Mouse (Mus musculus): ENCODE data around the gene Mtf1.

Gene Mtf1

DNA sequence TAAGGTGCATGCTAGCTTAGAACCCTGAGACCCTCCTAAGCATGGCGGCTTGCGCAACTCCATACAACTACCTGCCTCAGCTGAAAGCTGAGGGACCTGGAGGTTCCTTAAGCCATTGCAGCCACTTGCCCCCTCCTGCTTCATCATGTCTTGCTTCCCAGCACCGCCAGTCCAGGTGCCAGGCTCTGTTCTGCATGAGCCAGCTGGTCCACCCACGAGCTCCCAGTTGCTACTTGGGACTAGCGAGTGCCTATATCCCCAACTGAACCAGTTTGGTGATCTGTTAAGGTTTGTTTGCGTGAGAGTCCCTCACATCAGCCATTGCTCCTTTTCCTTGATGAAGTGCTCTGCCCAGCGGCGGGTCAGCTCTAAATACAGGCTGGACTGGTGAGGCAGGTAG, 54.4 kb downstream of the Mtf1 start:
- no peak for DNase-seq (ENCODE audit: low read depth, low spot score)

DNA sequence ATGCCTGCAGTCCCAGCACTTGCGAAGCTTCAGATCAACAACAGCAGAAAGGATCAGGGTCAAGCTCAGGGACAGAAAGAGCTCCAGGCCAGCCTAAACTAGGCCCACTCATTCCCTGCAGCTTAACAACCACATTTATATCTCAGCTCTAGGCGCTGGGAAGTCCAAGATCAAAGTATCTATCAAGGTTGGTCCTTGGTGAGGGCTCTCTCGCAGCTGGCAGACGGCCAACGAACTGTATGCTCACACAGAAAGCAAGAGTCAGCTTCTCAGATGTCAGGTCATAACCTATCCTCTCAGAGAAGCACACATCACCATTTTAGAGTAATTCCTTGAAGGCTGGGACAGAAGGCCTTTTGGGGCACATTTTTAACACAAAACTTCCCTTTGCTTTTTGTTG, 56.5 kb downstream of the Mtf1 start:
- DNase-seq (ENCODE audit: low read depth, low spot score) = no peak

DNA sequence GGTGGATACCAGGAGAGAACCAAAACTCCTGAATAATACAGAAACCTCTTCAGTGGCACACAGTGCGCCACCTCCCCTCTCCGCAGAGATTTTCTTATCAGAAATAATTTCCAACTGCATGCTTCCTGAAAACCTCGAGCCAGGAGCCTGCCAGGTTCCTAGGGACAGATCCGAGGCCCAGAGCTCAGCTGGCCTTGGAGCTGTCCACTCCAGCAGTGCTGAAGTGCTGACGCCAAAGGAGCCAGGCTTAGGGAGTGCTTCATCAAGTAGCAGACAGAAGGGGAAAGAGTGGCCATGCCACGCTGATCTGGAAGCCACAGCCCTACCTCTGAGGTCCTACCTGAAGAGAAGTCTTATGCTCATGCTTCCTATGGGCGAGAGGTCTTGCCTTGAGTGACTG, 58.5 kb downstream of the Mtf1 start:
- DNase-seq (ENCODE audit: low read depth, low spot score) = peak; percentile 42

DNA sequence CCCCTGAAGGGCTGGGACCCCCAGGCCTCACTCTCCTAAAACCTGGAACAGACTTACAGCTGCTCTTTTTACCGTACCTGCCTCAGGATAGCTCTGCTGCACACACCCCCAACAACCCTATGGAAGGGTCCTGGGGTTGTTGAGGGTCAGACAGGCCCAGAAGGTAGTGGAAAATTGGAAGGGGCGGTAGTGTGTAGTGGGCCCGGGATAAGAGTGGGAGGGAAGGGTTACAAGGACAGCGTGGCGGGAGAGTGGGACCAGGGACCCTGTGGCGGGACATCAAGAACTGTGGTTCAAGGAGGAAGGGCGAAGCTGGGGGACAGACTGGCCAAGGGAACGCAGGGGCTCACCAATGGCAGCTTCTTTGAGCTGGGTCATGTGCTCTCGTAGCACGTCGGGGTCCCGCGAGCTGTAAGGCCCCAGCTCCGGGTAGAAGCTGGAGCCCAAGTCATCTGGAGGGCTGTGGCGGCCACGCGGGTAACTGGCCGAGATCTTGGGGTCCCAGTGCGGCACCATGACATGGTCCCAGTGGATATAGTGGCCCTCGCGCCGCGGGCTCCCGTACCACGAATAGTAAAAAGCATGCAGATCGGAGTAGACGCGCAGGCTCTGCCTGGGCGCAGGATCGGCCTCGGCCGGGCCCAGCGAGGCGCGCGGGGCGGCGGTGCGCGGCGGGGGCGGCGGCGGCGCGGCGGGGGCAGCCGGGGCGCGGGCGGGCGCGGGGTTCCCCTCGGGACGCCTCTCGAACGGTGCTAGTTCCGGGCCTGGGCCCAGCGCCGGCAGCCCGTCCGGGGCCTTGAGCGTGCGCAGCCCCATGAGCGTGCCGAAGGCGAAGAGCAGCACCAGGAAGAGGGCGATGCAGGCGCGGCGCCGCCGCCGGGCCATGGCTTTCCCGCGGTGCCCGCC, 59.6 kb downstream of the Mtf1 start, which contains the start of gene Maneal:
Gene Maneal, minus strand, starts transcription at position 889 of the 906 bp plus-strand sequence.
- DNase-seq (ENCODE audit: low read depth, low spot score) = no peak

DNA sequence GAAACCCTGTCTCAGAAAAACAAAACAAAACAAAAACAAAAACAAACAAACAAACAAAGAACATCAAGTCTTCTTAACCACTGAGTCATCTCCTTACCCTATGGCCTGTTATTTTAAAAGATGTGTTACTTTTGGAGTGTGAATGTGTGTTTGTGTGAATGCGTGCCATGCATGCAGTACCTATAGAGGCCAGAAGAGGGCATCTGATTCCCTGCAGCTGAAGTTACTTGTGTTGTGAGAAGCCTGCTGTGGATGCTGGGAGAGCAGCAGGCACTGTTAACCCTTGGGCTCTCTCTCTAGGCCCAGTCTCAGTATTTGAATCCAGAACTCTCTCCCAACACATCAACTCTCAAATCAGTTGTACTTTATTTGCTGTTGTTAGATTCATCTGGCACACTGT, 70.8 kb downstream of the Mtf1 start:
- DNase-seq (ENCODE audit: low read depth, low spot score) = no peak

DNA sequence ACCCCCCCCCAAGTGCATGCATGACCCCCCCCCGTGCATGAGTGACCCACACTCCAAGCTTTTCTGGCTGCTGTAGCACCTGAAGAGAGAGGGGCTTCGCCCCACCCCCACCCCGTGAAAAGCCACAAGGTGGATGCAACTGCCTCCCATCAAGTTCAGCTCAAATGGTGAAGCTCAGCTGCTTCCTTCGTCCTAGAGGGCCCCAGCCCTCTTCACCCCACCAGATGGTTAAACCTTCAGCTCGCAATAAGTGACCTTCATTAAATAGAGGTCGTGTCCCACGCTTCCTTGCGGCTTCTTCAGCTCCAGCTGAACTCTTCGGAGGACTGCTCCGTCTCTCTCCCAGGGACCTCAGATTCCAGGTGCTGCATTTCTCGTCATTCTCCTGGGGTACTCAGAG, 78.7 kb downstream of the Mtf1 start, which contains the start of gene Epha10:
Gene Epha10, plus strand, starts transcription at position 301 of the 400 bp plus-strand sequence.
- DNase-seq (ENCODE audit: low read depth, low spot score) = no peak

DNA sequence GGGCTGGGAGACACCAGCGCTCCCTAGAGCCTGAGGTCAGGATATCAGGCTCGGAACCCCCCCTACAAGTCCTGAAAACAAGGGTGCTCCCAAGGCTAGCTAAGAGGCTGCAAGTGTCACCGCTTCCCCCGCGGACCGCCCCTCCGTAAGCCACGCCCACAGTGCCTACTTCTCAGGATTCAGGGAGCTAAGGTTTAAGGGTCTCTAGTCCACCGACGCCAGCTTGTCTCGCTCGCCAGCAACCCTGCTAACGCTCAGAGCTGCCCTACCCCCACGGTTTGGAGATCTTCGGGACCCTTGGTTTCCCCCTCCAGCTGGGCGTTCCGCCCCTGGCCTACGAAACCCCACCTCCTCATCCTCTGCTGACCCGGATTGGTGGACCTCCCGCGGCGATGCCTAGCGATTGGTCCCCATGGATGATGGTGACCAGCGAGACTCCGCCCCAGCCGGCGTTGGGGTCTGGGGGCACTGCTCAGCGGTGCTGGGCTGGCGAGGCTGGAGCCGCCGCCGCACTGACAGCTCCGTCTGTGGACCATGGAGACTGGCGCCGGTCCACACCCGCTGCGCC, 79.5 kb downstream of the Mtf1 start:
- no peak for DNase-seq (ENCODE audit: low read depth, low spot score)

DNA sequence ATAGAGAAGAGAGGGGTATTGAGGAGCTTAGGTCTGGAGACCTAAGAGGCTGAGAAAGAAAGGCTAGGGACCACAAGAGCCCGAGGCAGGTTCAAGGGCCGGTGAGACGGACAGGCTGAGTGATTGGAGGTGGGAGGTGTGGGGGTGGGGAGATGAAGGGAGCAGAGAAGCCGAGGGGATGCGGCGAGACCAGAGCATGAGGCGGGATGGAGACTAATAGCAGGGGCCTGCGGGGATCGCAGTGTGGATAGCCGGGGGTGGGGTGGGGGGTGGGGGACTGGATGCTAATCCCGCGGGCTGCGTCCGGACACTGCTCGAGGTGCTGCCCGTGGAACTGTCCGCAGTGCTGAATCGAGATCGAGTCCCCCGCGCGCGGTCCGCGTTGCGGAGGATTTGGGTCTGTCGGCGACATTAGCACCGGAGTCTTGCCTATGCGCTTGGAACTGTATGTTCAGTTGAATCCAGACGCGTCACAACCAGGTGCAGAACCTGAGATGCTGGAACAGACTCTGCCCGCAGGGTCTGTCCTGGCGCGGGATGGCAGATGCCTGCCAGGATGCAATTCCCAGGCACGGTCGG, 80.3 kb downstream of the Mtf1 start:
- no peak for DNase-seq (ENCODE audit: low read depth, low spot score)

DNA sequence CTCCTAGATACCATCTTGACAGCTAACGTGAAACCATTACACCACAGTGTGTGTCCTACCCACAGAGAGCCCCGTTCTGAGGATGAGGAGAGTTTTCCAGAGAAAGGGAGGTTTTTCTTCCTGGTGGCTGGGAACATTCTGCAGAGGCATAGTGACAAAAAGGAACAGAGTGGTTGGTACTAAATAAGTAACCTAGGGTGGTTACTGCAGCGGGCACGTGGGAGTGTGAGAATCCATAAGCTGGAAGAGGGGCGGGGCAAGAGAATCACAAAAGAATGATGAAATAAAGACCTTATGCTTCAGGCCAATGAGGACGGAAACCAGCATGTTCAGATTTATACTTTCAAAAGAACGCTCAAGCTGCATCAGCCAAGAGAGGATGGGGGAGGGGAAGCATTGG, 86.8 kb downstream of the Mtf1 start:
- DNase-seq (ENCODE audit: low read depth, low spot score) = no peak

DNA sequence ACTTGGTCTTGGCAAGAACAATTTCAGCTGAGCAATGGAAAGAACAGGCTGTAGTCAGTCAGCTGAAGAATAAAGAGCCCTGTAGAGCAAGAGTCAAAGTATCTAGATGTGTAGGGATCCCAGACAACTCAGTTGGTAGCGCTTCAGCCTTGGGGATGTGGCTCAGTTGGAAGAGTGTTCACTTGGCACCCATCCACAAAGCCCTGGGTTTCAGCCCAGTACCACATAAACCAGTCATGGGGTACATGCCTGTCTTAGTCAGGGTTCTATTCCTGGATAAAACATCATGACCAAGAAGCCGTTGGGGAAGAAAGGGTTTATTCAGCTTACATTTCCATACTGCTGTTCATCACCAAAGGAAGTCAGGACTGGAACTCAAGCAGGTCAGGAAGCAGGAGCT, 88.0 kb downstream of the Mtf1 start:
- DNase-seq (ENCODE audit: low read depth, low spot score) = no peak

DNA sequence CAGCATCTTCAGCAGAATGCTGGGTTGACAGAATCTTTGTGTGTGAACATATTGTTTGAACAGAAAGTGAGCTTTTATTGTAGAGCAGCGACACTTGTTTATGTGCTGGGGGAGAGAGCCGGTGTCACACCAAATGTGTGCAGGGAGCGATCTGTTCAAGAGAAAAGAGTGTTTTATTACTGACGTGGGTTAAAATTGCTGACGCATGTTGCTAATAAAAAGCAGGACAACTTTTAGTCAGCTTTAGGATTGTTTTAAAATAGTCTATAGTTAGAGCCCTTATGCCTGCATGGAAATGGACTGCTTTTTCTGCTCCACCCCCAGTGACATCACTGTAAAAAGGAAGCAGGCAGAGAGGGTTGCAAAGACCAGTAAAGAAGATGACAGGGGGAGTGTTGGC, 88.9 kb downstream of the Mtf1 start:
- no peak for DNase-seq (ENCODE audit: low read depth, low spot score)

DNA sequence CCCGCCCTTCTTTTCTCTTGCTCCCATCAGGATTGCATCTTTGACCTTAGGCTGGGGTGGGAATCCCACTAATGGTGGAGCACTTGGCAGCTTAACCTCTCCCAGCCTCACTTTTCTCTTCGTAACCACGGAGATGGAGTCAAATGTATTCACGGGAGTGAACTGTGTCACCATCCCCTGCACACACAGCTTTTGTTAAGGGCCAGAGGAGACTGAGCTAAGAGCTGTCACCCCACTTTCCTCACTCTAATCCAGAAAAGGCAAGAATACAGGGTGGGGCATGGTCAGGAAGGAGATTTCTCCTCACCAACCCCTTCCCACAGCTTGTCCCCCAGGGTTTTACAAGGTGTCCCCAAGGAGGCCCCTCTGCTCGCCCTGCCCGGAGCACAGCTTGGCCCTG, 91.9 kb downstream of the Mtf1 start:
- DNase-seq (ENCODE audit: low read depth, low spot score) = no peak

DNA sequence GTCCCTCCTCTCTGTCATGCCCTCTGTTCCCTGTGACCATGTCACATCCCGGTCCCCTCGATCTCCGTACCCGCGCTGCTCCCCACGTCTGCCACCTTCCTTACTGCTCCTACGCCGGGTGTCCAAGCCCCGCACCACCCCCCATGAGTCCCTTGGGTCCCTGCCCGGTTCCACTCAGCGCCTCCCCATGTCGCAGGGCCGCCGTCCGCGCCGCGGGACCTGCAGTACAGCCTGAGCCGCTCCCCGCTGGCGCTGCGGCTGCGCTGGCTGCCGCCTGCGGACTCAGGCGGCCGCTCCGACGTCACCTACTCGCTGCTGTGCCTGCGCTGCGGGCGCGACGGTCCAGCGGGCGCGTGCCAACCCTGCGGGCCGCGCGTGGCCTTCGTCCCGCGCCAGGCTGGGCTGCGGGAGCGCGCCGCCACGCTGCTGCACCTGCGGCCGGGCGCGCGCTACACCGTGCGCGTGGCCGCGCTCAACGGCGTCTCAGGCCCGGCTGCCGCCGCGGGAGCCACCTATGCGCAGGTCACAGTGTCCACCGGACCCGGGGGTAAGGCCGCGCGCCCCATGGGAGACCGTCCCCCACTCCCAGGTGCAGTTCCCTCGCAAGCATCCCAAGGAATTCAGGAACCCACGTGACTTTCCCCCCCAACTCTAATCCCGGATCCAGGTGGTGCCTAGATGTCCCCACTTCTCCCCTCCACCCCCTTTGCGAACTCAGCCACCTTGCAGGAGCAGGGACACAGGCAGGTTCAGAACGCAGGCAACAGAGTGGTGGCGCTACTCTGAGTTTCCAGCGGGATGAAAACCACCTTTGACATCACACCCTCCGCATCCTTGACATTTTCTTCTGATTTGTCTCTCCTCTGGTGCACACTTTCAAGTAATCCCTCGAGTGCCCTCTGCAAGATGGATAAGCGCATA, 92.9 kb downstream of the Mtf1 start:
- no peak for DNase-seq (ENCODE audit: low read depth, low spot score)

DNA sequence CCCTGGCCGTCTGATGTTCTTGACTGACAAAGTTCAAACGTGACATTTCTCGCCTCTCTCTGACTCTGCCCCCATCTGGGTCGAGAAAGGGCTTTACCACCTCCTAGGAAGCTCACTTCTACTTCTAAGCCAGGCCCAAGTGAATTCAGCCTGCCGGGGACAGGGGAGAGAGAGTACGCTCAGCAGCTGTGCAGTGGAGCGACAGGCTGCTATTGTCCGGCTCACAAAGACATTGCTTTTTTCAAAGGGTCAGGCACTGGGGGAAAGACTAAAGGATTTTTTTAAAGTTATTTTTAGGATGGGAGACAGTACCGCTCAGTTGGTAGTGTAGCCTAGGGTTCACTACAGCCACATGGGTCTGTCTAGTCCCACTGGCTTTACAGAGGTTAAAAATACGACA, 96.5 kb downstream of the Mtf1 start:
- DNase-seq (ENCODE audit: low read depth, low spot score) = no peak
